Mouse (Mus musculus) layer of hippocampus, postnatal 14 days (tissue): ENCODE measurements around the gene Krtap4-2. TPM values are rescaled to one million over a fixed set of nuclear protein-coding genes. Genes with fewer than 3 reads are reported as not detected.
"Not testable (repeated sequence)": the region's sequence is repeated elsewhere in the genome, so short reads cannot be mapped to it uniquely, and the experiment has no call there.

Source experiments
- DNase-seq, 2 experiments: peaks; one replicate each; pipeline ENCODE4 v3.0.0; 2021 to 2022; ENCODE audit warnings: low spot score in 2 of 2, mixed read lengths in 1 of 2
- long read RNA-seq, 2 experiments: library from polyadenylated mRNA; stranded (forward); transcript quantifications; one replicate each; pipeline ENCODE4 v2.0.0; 2021
- total RNA-seq, 2 experiments: library from RNA; stranded (reverse); gene quantifications; 2 replicates each; pipeline ENCODE4 v1.2.3; 2021

The Krtap4-2 gene
- not detected for total RNA-seq
- long read RNA-seq, experiment 1, result 0 reads
- long read RNA-seq, experiment 2, result 0 reads

GRCm38 (mm10) chr11:99634653-99635134 is at the start of gene Krtap4-2:
TSS of gene Krtap4-2 (minus strand) at chr11:99635084.
- DNase-seq, result no peak

GRCm38 (mm10) chr11:99683481-99683880 is 48.6 kb upstream of the Krtap4-2 start:
- no peak for DNase-seq

- DNase-seq, result no peak
These were observed 31.0 kb upstream of the Krtap4-2 start, which contains the start of gene Krtap4-6 for GRCm38 (mm10) chr11:99665860-99666259. TSS of gene Krtap4-6 (minus strand) at chr11:99665960.

GRCm38 (mm10) chr11:99662802-99663201 is 27.9 kb upstream of the Krtap4-2 start:
- DNase-seq, result no peak

- no peak for DNase-seq
These were observed 24.4 kb upstream of the Krtap4-2 start for GRCm38 (mm10) chr11:99659256-99659655.

GRCm38 (mm10) chr11:99658467-99659010 is 23.7 kb upstream of the Krtap4-2 start, which contains the start of gene Gm11563:
TSS of gene Gm11563 (minus strand) at chr11:99658960.
- DNase-seq, result not testable (repeated sequence)

- DNase-seq, result no peak
These were observed 22.2 kb upstream of the Krtap4-2 start for GRCm38 (mm10) chr11:99657051-99657450.

GRCm38 (mm10) chr11:99650136-99650535 is 15.3 kb upstream of the Krtap4-2 start, which contains the start of gene Gm11555:
TSS of gene Gm11555 (minus strand) at chr11:99650236.
- DNase-seq, result no peak

GRCm38 (mm10) chr11:99646444-99646843 is 11.6 kb upstream of the Krtap4-2 start:
- peak in 1 of 2 experiments; percentile 3 for DNase-seq

- peak in 1 of 2 experiments; percentile 43 for DNase-seq
These were observed 9.5 kb upstream of the Krtap4-2 start for GRCm38 (mm10) chr11:99644351-99644750.

GRCm38 (mm10) chr11:99643635-99644139 is 8.8 kb upstream of the Krtap4-2 start, which contains the start of gene Krtap4-7:
TSS of gene Krtap4-7 (minus strand) at chr11:99644089.
- DNase-seq, result not testable (repeated sequence)

GRCm38 (mm10) chr11:99640926-99641325 is 6.0 kb upstream of the Krtap4-2 start:
- no peak for DNase-seq

GRCm38 (mm10) chr11:99637086-99637485 is 2.2 kb upstream of the Krtap4-2 start:
- no peak for DNase-seq

- no peak for DNase-seq
These were observed 1.6 kb downstream of the Krtap4-2 start for GRCm38 (mm10) chr11:99633293-99633692.

- no peak for DNase-seq
These were observed 4.0 kb downstream of the Krtap4-2 start for GRCm38 (mm10) chr11:99630890-99631289.

- no peak for DNase-seq
These were observed 6.7 kb downstream of the Krtap4-2 start, which contains the start of gene Krtap4-1 for GRCm38 (mm10) chr11:99628138-99628537. TSS of gene Krtap4-1 (minus strand) at chr11:99628238.

- no peak for DNase-seq
These were observed 14.5 kb downstream of the Krtap4-2 start, which contains the start of gene Gm11562 for GRCm38 (mm10) chr11:99620335-99620734. TSS of gene Gm11562 (minus strand) at chr11:99620435.

- DNase-seq, result no peak
These were observed 20.0 kb downstream of the Krtap4-2 start, which contains the start of gene Krtap2-4 for GRCm38 (mm10) chr11:99614796-99615363. TSS of gene Krtap2-4 (minus strand) at chr11:99614846.

GRCm38 (mm10) chr11:99610089-99610488 is 24.8 kb downstream of the Krtap4-2 start, which contains the start of gene Gm11937:
TSS of gene Gm11937 (minus strand) at chr11:99610189.
- not testable (repeated sequence) for DNase-seq

- DNase-seq, result peak; percentile 13 to 52
These were observed 25.8 kb downstream of the Krtap4-2 start for GRCm38 (mm10) chr11:99609126-99609525.

GRCm38 (mm10) chr11:99603208-99603607 is 31.7 kb downstream of the Krtap4-2 start, which contains the start of gene Gm11938:
TSS of gene Gm11938 (minus strand) at chr11:99603308.
- not testable (repeated sequence) for DNase-seq

- DNase-seq, result not testable (repeated sequence)
These were observed 37.1 kb downstream of the Krtap4-2 start, which contains the start of gene Krtap9-3 for GRCm38 (mm10) chr11:99597742-99598141. TSS of gene Krtap9-3 (minus strand) at chr11:99598105.
